Mouse (Mus musculus): ENCODE results near the gene Pamr1. TPM values are rescaled to one million over a fixed set of nuclear protein-coding genes. Genes with fewer than 3 reads are reported as not detected.

Gene Pamr1
- under 1 TPM in 1 of 2 experiments, not detected in 1; 0.97 TPM for total RNA-seq (2023)

GRCm38 (mm10) chr2:102549611-102550266 is at the start of gene Pamr1:
Gene Pamr1, plus strand, starts transcription at chr2:102550012.

GRCm38 (mm10) chr2:102658163-102658660 is 108.4 kb downstream of the Pamr1 start, which contains the start of gene Slc1a2:
Gene Slc1a2, plus strand, starts transcription at chr2:102658659.

Other genes starting within 250 kb of the Pamr1 start
- 10 to 100 TPM; 33.1 to 44.2 TPM for gene Trim44, start 142.2 kb upstream of the Pamr1 start, total RNA-seq (2023)
- gene Fjx1, start 97.5 kb upstream of the Pamr1 start, total RNA-seq (2023) = 1 to 10 TPM; 1.2 to 1.5 TPM
- 1 to 10 TPM; 1.2 to 5.2 TPM for gene Slc1a2, start 108.6 kb downstream of the Pamr1 start, total RNA-seq (2023)

Data from monocyte, adult 59 days (primary cell).